Mouse (Mus musculus): ENCODE measurements around the gene Gm36864. TPM values are rescaled to one million over a fixed set of nuclear protein-coding genes. Genes with fewer than 3 reads are reported as not detected.
A peak's percentile ranks its signal among the peaks of the same experiment; 100 is the strongest.

Gm36864 gene
- total and polyA plus RNA-seq, 2 experiments from 2014 or later: not detected

- peaks cover 3% of the 10 kb centered on the region; the same call in 1 of the 2 replicates for H3K4me1 ChIP-seq (ENCODE audit: insufficient read depth, low read length)
- DNase-seq (ENCODE audit: low spot score) (no peak), ATAC-seq (ENCODE audit: low FRiP score) (no peak)
- 68% methylated on average over 1 of the region's 1 CpGs for WGBS
- no peak overlapping the region for H3K27ac ChIP-seq (ENCODE audit: low read depth, low read length)
- no peaks in the 10 kb centered on the region for H3K27me3 ChIP-seq (ENCODE audit: insufficient read depth, low read length)
- H3K9me3 ChIP-seq (ENCODE audit: low read length): no peaks in the 10 kb centered on the region
- H3K4me3 ChIP-seq (ENCODE audit: low read depth, low read length): no peak overlapping the region
- TF ChIP-seq CTCF (IDR thresholded peaks at IDR 0.05): no peak
- H3K9ac ChIP-seq (replicated peaks; ENCODE audit: low read length, poor library complexity, severe bottlenecking): no peak overlapping the region
- H3K36me3 ChIP-seq (ENCODE audit: insufficient read depth, low read length): no peaks in the 10 kb centered on the region
- no peak overlapping the region for H3K4me2 ChIP-seq (ENCODE audit: low read depth, low read length, poor library complexity, severe bottlenecking)
Measured at GRCm38 (mm10) chr7:44240712-44241111, 4.7 kb downstream of the Gm36864 start.

- Histone ChIP-seq H3K27me3 (ENCODE audit: insufficient read depth, low read length) (no peaks in the 10 kb centered on the region), H3K27ac (ENCODE audit: low read depth, low read length) (no peak overlapping the region), H3K9me3 (ENCODE audit: low read length) (no peaks in the 10 kb centered on the region), H3K36me3 (ENCODE audit: insufficient read depth, low read length) (no peaks in the 10 kb centered on the region), H3K4me1 (ENCODE audit: insufficient read depth, low read length) (peaks cover 3% of the 10 kb centered on the region; the same call in 1 of the 2 replicates), H3K9ac (replicated peaks; ENCODE audit: low read length, poor library complexity, severe bottlenecking) (no peak overlapping the region), H3K4me3 (ENCODE audit: low read depth, low read length) (no peak overlapping the region), H3K4me2 (ENCODE audit: low read depth, low read length, poor library complexity, severe bottlenecking) (no peak overlapping the region)
- no peak for TF ChIP-seq CTCF (IDR thresholded peaks at IDR 0.05)
- no peak for ATAC-seq (ENCODE audit: low FRiP score)
- WGBS: 69% methylated on average over 2 of the region's 2 CpGs
- no peak for DNase-seq (ENCODE audit: low spot score)
Measured at GRCm38 (mm10) chr7:44241163-44241562, 5.2 kb downstream of the Gm36864 start.

GRCm38 (mm10) chr7:44244080-44244479 lies 8.1 kb downstream of the Gm36864 start:
- Histone ChIP-seq H3K9me3 (ENCODE audit: low read length) (no peaks in the 10 kb centered on the region), H3K4me2 (ENCODE audit: low read depth, low read length, poor library complexity, severe bottlenecking) (no peak overlapping the region), H3K27me3 (ENCODE audit: insufficient read depth, low read length) (no peaks in the 10 kb centered on the region), H3K4me3 (ENCODE audit: low read depth, low read length) (no peak overlapping the region), H3K9ac (replicated peaks; ENCODE audit: low read length, poor library complexity, severe bottlenecking) (no peak overlapping the region), H3K27ac (ENCODE audit: low read depth, low read length) (no peak overlapping the region), H3K36me3 (ENCODE audit: insufficient read depth, low read length) (peaks cover under 1% of the 10 kb centered on the region), H3K4me1 (ENCODE audit: insufficient read depth, low read length) (peaks cover 7% of the 10 kb centered on the region; the same call in 1 of the 2 replicates)
- 43% methylated on average over 1 of the region's 1 CpGs for WGBS
- ATAC-seq (ENCODE audit: low FRiP score): no peak
- no peak for DNase-seq (ENCODE audit: low spot score)
- no peak for TF ChIP-seq CTCF (IDR thresholded peaks at IDR 0.05)

- H3K27ac ChIP-seq (ENCODE audit: low read depth, low read length): peak within 1 kb of the TSS; percentile 100
- TF ChIP-seq CTCF (IDR thresholded peaks at IDR 0.05): no peak
- peak within 1 kb of the TSS; percentile 100 for H3K9ac ChIP-seq (replicated peaks; ENCODE audit: low read length, poor library complexity, severe bottlenecking)
- under 1% methylated on average over 61 of the region's 62 CpGs for WGBS
- H3K4me3 ChIP-seq (ENCODE audit: low read depth, low read length): peak within 1 kb of the TSS; percentile 83
- H3K4me2 ChIP-seq (ENCODE audit: low read depth, low read length, poor library complexity, severe bottlenecking): peak within 1 kb of the TSS; percentile 86
- peaks cover 16% of the 10 kb centered on the region for H3K36me3 ChIP-seq (ENCODE audit: insufficient read depth, low read length)
- peaks cover 7% of the 10 kb centered on the region; the same call in 1 of the 2 replicates for H3K4me1 ChIP-seq (ENCODE audit: insufficient read depth, low read length)
- ATAC-seq (ENCODE audit: low FRiP score) (peak; percentile 89), DNase-seq (ENCODE audit: low spot score) (peak; percentile 97)
- H3K9me3 ChIP-seq (ENCODE audit: low read length): no peaks in the 10 kb centered on the region
- H3K27me3 ChIP-seq (ENCODE audit: insufficient read depth, low read length): no peaks in the 10 kb centered on the region
Measured at GRCm38 (mm10) chr7:44246055-44246983, 10.3 kb downstream of the Gm36864 start, which contains the start of the genes 1700028J19Rik and 2410002F23Rik. Gene 1700028J19Rik (minus strand): TSS chr7:44246695. Gene 2410002F23Rik (plus strand): TSS chr7:44246722.

GRCm38 (mm10) chr7:44246984-44247470 lies 11.1 kb downstream of the Gm36864 start:
- TF ChIP-seq CTCF (IDR thresholded peaks at IDR 0.05): no peak
- peak overlapping the region; percentile 100 for H3K9ac ChIP-seq (replicated peaks; ENCODE audit: low read length, poor library complexity, severe bottlenecking)
- H3K27ac ChIP-seq (ENCODE audit: low read depth, low read length): peak overlapping the region; percentile 100
- no peaks in the 10 kb centered on the region for H3K27me3 ChIP-seq (ENCODE audit: insufficient read depth, low read length)
- peak; percentile 69 for DNase-seq (ENCODE audit: low spot score)
- WGBS: under 1% methylated on average over 23 of the region's 23 CpGs
- H3K4me2 ChIP-seq (ENCODE audit: low read depth, low read length, poor library complexity, severe bottlenecking): peak overlapping the region; percentile 86
- peak overlapping the region; percentile 83 for H3K4me3 ChIP-seq (ENCODE audit: low read depth, low read length)
- H3K9me3 ChIP-seq (ENCODE audit: low read length): no peaks in the 10 kb centered on the region
- peak; percentile 56 for ATAC-seq (ENCODE audit: low FRiP score)
- H3K36me3 ChIP-seq (ENCODE audit: insufficient read depth, low read length): peaks cover 16% of the 10 kb centered on the region
- peaks cover 7% of the 10 kb centered on the region; the same call in 1 of the 2 replicates for H3K4me1 ChIP-seq (ENCODE audit: insufficient read depth, low read length)

Measured in midbrain, postnatal 0 days (tissue).